Mouse (Mus musculus) heart, embryonic 12.5 days (tissue): ENCODE results near the gene Snx1. TPM values are rescaled to one million over a fixed set of nuclear protein-coding genes. Genes with fewer than 3 reads are reported as not detected.

ENCODE experiments used
- ATAC-seq: fragments of 200-750 bp; cut with Nextera tagmentation; 2 replicates; pipeline ENCODE4 v1.8.0; 2017; ENCODE audit warnings: moderate TSS enrichment, moderate library complexity; ENCODE audit not compliant: insufficient number of reproducible peaks, low FRiP score
- H3K27ac ChIP-seq: fragments of 300-500 bp; sonication (generic); 2 replicates; pipeline ENCODE4 v1.5.1; 2016; ENCODE audit warnings: mild to moderate bottlenecking, moderate library complexity; ENCODE audit not compliant: poor library complexity, severe bottlenecking
- H3K27me3 ChIP-seq: fragments of 300-500 bp; sonication (generic); replicated peaks from 2 replicates; pipeline ENCODE4 v1.6.1; 2016; ENCODE audit warnings: mild to moderate bottlenecking, moderate library complexity
- H3K36me3 ChIP-seq: fragments of 300-500 bp; sonication (generic); 2 replicates; pipeline ENCODE4 v1.6.1; 2016; ENCODE audit warnings: mild to moderate bottlenecking, moderate library complexity
- H3K4me1 ChIP-seq: fragments of 300-500 bp; sonication (generic); replicated peaks from 2 replicates; pipeline ENCODE4 v1.6.1; 2016; ENCODE audit warnings: mild to moderate bottlenecking
- H3K4me2 ChIP-seq: fragments of 300-500 bp; sonication (generic); 2 replicates; pipeline ENCODE4 v1.6.1; 2016; ENCODE audit warnings: mild to moderate bottlenecking, moderate library complexity
- H3K4me3 ChIP-seq: fragments of 300-500 bp; sonication (generic); 2 replicates; pipeline ENCODE4 v1.5.1; 2016; ENCODE audit warnings: mild to moderate bottlenecking
- H3K9ac ChIP-seq: fragments of 300-500 bp; sonication (generic); 2 replicates; pipeline ENCODE4 v1.6.1; 2016; ENCODE audit warnings: mild to moderate bottlenecking, moderate library complexity
- H3K9me3 ChIP-seq: fragments of 300-500 bp; sonication (generic); replicated peaks from 2 replicates; pipeline ENCODE4 v1.6.1; 2016; ENCODE audit warnings: mild to moderate bottlenecking, moderate library complexity
- WGBS: fragments of 180-500 bp; shearing (Covaris S2); methylation state at CpG from one replicate; pipeline ENCODE4 v1.1.7; 2016; 5-methylcytosine and 5-hydroxymethylcytosine counted together
- polyA plus RNA-seq: library from polyadenylated mRNA; unstranded; fragments of >200 nt; fragmentation: Nextera tagmentation; extraction: Ambion mirVana; gene quantifications from 2 replicates; pipeline ENCODE4 v1.2.1, GENCODE M21; 2016

The Snx1 gene
- polyA plus RNA-seq, 1 experiment from 2014 or later: 68.8 TPM

DNA sequence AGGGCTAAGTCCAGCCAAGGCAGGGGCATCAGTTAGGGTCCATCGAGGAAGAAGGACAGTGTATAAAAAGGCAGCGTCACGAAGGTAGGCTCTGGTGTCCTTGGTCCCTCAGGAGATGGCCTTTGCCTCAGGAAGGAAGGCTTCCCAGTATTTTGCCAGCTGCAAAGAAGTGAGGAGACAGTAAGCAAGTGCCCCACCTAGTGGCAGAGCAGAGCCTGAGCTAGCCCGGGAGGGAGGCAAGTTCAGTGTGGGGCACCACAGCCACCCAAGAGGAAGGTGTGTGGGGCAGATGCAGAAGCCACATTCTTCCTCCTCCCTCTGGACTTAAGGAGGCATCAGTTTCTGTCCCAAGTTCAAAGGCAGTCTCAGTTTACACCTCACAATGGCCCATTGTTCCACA is 38.0 kb downstream of the Snx1 start:
- Histone ChIP-seq H3K4me2 (no peak overlapping the region), H3K9ac (no peak overlapping the region), H3K4me1 (peaks cover 22% of the 10 kb centered on the region), H3K4me3 (no peak overlapping the region), H3K36me3 (peaks cover 65% of the 10 kb centered on the region), H3K27me3 (no peaks in the 10 kb centered on the region), H3K27ac (no peak overlapping the region), H3K9me3 (no peaks in the 10 kb centered on the region)
- WGBS: 41% methylated on average over 4 of the region's 4 CpGs
- ATAC-seq: no peak

DNA sequence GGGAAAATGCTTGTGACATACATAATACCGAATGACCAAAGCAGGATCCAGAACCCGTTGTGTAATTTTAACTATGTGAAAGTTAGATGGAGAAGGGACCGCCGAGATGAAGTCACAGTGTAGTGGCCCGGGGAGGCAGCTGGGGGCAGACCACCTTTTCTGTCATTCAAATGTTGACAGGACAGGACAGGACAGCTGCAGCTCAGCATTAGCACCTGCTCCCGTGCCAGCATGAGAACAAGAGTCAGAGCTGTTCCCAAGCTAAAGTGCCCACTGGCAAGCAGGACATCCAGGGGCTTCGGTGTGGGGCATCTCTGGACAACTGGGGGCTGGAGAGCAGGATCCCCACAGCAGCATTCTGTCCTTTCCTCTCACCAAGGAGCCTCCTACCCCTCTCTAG is 39.3 kb downstream of the Snx1 start:
- Histone ChIP-seq H3K4me3 (no peak overlapping the region), H3K9me3 (no peaks in the 10 kb centered on the region), H3K4me2 (no peak overlapping the region), H3K27me3 (no peaks in the 10 kb centered on the region), H3K27ac (no peak overlapping the region), H3K4me1 (peaks cover 8% of the 10 kb centered on the region), H3K36me3 (peaks cover 51% of the 10 kb centered on the region), H3K9ac (no peak overlapping the region)
- 93% methylated on average over 7 of the region's 7 CpGs for WGBS
- ATAC-seq: no peak

DNA sequence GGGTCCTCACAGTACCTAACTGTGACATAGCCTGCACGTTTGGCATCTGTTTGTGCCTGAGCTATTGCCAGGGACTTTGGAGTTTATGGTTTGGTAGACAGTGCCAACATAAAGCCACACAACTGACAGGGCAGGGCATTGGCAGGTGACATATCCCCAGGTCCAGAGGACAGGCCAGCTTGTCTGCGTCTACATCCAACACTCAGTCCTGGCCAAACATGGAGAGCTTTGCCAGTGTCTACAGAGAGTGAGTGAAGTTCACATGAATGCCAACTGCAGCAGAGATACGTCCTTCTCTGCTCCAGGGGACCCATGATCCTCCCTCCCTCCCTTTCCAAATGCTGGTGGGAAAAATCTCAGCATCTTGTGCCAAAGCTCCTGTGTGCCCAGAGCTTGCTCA is 42.2 kb downstream of the Snx1 start:
- no peak overlapping the region for H3K4me2 ChIP-seq
- H3K9ac ChIP-seq: no peak overlapping the region
- H3K9me3 ChIP-seq: no peaks in the 10 kb centered on the region
- no peak overlapping the region for H3K4me3 ChIP-seq
- peaks cover 26% of the 10 kb centered on the region for H3K36me3 ChIP-seq
- 0 out of 2 replicates have a peak, but pooled peaks cover 3% of the 10 kb centered on the region for H3K4me1 ChIP-seq
- no peak overlapping the region for H3K27ac ChIP-seq
- ATAC-seq: no peak
- 86% methylated on average over 3 of the region's 3 CpGs for WGBS
- H3K27me3 ChIP-seq: no peaks in the 10 kb centered on the region

DNA sequence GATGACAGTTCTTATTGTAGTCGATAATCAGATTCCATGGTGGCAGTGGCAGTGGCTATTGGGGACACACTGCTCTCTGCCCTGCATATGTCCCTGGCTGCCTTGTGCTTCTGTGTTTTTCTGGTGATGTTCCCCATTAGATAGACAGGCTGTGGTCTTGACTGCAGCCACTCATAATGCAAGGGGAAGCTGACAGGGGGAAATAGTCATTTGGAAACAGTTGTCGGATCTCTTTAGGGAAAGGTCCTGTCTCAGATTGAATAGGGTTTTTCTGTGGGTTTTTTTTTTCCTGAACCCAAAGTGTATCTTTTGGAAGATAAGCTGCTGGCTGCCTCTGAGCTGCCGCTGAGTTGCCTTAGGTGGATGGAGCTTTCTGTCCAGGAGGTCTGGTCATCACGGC is 44.4 kb downstream of the Snx1 start:
- ATAC-seq: no peak
- H3K4me1 ChIP-seq: peaks cover 9% of the 10 kb centered on the region
- no peaks in the 10 kb centered on the region for H3K9me3 ChIP-seq
- WGBS: 69% methylated on average over 4 of the region's 4 CpGs
- H3K27me3 ChIP-seq: no peaks in the 10 kb centered on the region
- no peak overlapping the region for H3K4me3 ChIP-seq
- H3K9ac ChIP-seq: no peak overlapping the region
- no peak overlapping the region for H3K4me2 ChIP-seq
- H3K36me3 ChIP-seq: peaks cover 8% of the 10 kb centered on the region
- no peak overlapping the region for H3K27ac ChIP-seq

DNA sequence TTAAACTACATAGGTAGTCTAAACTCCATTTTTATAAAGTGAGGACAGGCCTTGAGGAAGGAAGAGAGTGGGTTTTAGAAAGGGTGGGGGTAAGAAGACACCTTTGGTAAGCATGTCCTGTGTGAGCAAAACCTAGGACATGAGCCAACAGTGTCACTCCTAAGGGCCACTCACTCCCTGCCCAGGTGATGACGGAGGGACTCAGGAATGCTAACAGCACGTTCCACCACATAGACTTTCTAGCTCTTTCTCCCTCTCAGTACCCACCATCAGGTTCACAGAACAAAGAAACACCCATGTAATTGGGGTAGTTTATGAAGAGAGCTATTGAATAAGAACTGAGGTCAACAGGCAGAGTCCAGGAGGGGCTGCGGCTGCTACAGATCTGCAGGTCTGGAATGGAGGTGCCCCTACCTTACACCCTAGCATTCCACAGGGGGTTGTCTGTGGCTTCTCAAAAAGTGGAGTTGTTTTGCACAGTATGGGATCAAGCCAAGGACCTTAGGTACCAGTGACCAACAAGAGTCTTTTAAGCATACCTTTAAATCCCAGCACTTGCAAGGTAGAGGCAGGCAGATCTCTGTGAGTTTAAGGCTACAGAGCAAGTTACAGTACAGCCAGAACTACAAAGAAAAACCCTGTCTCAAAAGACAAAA is 45.5 kb downstream of the Snx1 start:
- no peak for ATAC-seq
- H3K27ac ChIP-seq: no peak overlapping the region

GRCm38 (mm10) chr9:66078493-66078892 is 47.9 kb downstream of the Snx1 start:
- no peaks in the 10 kb centered on the region for H3K36me3 ChIP-seq
- WGBS: 6% methylated on average over 14 of the region's 14 CpGs
- peak overlapping the region; percentile 24 for H3K4me3 ChIP-seq
- H3K4me2 ChIP-seq: peak overlapping the region; percentile 63
- H3K9ac ChIP-seq: peak overlapping the region; percentile 64
- no peak for ATAC-seq
- H3K4me1 ChIP-seq: peaks cover 9% of the 10 kb centered on the region
- H3K9me3 ChIP-seq: 0 out of 2 replicates have a peak, but pooled peaks cover 4% of the 10 kb centered on the region
- H3K27me3 ChIP-seq: no peaks in the 10 kb centered on the region
- peak overlapping the region; percentile 56 for H3K27ac ChIP-seq

More for the DNA sequence above, 45.5 kb downstream of the Snx1 start:
- 70% methylated on average over 3 of the region's 3 CpGs for WGBS
- no peak overlapping the region for H3K9ac ChIP-seq
- H3K9me3 ChIP-seq: no peaks in the 10 kb centered on the region
- H3K4me3 ChIP-seq: no peak overlapping the region
- H3K36me3 ChIP-seq: no peaks in the 10 kb centered on the region
- H3K4me2 ChIP-seq: no peak overlapping the region
- peaks cover 9% of the 10 kb centered on the region for H3K4me1 ChIP-seq
- no peaks in the 10 kb centered on the region for H3K27me3 ChIP-seq

DNA sequence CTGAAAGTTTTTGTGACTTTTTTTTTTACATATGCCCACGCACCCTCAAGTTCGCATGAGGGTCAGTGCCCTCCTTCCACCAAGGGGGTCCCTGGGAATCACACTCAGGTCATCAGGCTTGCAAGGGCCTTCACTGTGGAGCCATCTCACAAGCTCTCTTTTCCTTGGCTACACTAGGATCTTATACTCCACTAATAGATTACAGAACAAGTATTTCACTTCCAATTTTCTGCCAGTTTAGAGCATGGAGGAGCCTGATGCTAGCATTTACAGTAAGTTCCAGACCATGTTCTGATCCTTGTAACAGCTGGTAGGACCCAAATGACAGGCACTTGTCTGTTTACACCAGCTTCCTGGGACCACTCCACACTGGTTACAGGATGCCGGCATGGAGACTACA is 48.3 kb downstream of the Snx1 start:
- Histone ChIP-seq H3K4me1 (peaks cover 9% of the 10 kb centered on the region), H3K9me3 (0 out of 2 replicates have a peak, but pooled peaks cover 4% of the 10 kb centered on the region), H3K4me2 (peak overlapping the region; percentile 63), H3K4me3 (peak overlapping the region; percentile 24), H3K36me3 (no peaks in the 10 kb centered on the region), H3K27me3 (no peaks in the 10 kb centered on the region), H3K27ac (peak overlapping the region; percentile 56), H3K9ac (peak overlapping the region; percentile 64)
- no peak for ATAC-seq
- 58% methylated on average over 3 of the region's 3 CpGs for WGBS

DNA sequence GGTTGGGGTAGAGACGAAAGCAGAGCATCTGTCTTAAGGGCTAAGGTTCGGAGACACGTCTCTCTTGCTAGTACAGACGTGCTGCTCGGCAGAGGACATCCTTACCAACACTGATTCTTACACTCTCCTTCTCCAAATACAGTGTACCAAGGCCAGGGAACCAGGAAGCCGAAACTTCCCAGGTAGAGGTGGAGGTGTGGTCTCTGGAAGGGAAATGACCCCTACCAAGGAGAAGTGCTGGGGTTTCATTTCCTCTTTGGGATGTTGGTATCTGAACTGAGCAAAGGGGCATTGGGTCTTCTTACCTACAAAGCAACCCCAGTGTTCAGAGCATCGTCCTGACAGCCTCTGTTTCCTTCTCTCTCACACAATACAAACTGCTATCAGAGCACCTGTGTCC is 53.6 kb downstream of the Snx1 start:
- Histone ChIP-seq H3K36me3 (no peaks in the 10 kb centered on the region), H3K4me3 (no peak overlapping the region)
- WGBS: 84% methylated on average over 7 of the region's 7 CpGs

GRCm38 (mm10) chr9:66070151-66070550 is 56.2 kb downstream of the Snx1 start:
- H3K4me1 ChIP-seq: peaks cover 22% of the 10 kb centered on the region
- peak overlapping the region; percentile 91 for H3K4me2 ChIP-seq
- H3K36me3 ChIP-seq: peaks cover 23% of the 10 kb centered on the region
- no peak for ATAC-seq
- 77% methylated on average over 5 of the region's 5 CpGs for WGBS
- H3K27me3 ChIP-seq: peaks cover 12% of the 10 kb centered on the region; the same call in 1 of the 2 replicates
- H3K9me3 ChIP-seq: 0 out of 2 replicates have a peak, but pooled peaks cover 4% of the 10 kb centered on the region
- no peak overlapping the region for H3K4me3 ChIP-seq
- no peak overlapping the region for H3K27ac ChIP-seq
- H3K9ac ChIP-seq: no peak overlapping the region

More for the DNA sequence above, 53.6 kb downstream of the Snx1 start:
- Histone ChIP-seq H3K9me3 (0 out of 2 replicates have a peak, but pooled peaks cover 4% of the 10 kb centered on the region), H3K9ac (no peak overlapping the region), H3K27me3 (peaks cover 11% of the 10 kb centered on the region; the same call in 1 of the 2 replicates), H3K27ac (no peak overlapping the region), H3K4me2 (no peak overlapping the region), H3K4me1 (peaks cover 17% of the 10 kb centered on the region)
- no peak for ATAC-seq

GRCm38 (mm10) chr9:66069583-66069982 is 56.8 kb downstream of the Snx1 start, which contains the start of gene Snx22:
TSS of gene Snx22 (minus strand) at chr9:66069719.
- Histone ChIP-seq H3K9me3 (0 out of 2 replicates have a peak, but pooled peaks cover 3% of the 10 kb centered on the region), H3K4me1 (peaks cover 22% of the 10 kb centered on the region), H3K4me3 (peak within 1 kb of the TSS; percentile 54), H3K9ac (peak within 1 kb of the TSS; percentile 71), H3K36me3 (peaks cover 26% of the 10 kb centered on the region), H3K27me3 (peaks cover 12% of the 10 kb centered on the region; the same call in 1 of the 2 replicates), H3K4me2 (peak within 1 kb of the TSS; percentile 91), H3K27ac (no peak within 1 kb of the TSS)
- WGBS: 1% methylated on average over 22 of the region's 22 CpGs
- ATAC-seq: peak; percentile 98

DNA sequence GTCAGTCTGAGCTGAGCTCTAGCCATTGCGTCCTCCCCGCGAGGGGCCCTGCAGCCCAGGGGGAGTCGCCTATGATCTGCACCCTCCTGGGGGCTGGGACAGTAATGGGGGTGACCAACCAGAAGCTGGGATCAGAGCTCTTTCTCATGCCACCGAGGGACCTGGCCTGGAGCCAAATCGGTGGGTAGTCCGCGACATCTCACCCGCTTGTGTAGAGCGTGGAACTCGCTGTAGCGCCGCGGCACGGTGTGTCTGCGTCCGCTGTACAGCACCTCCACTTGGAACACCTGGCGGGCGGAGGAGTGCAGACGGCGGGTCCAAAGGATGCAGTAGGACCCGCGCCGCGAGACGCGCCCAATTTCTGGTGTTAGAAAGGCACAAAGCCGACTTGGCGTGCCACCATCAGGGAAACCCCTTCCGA is 57.4 kb downstream of the Snx1 start:
- H3K4me3 ChIP-seq: peak overlapping the region; percentile 54
- peaks cover 32% of the 10 kb centered on the region for H3K36me3 ChIP-seq
- H3K27me3 ChIP-seq: peaks cover 12% of the 10 kb centered on the region; the same call in 1 of the 2 replicates
- no peak overlapping the region for H3K27ac ChIP-seq
- peak overlapping the region; percentile 91 for H3K4me2 ChIP-seq
- peaks cover 22% of the 10 kb centered on the region for H3K4me1 ChIP-seq
- H3K9me3 ChIP-seq: no peaks in the 10 kb centered on the region
- ATAC-seq: peak; percentile 58
- WGBS: under 1% methylated on average over 30 of the region's 30 CpGs
- peak overlapping the region; percentile 71 for H3K9ac ChIP-seq
